Mouse (Mus musculus): ENCODE measurements around the gene Ahsa1.

DNA sequence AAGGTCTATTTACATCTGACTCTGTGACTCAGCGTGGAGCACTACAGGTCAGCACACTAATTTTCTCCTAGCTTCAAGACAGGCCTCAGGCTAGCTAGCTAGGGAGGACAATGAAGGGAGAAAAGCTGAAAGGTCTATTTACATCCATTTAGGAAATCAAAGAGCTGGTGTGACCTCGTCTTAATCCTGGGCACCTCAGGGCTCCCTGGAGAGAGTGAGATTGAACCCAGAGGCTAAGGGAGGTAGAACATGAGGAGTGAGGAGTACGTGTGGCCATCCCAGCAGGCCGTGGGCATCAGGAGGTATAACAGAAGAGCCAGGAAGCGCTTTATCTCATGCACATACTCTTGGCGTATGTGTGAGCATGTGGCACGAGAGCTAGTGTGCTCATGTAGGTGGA is 17.4 kb downstream of the Ahsa1 start:
- TF ChIP-seq CTCF (IDR thresholded peaks at IDR 0.05; ENCODE audit: insufficient read depth, low read length) (no peak), POLR2A (IDR thresholded peaks at IDR 0.05; ENCODE audit: borderline replicate concordance, extremely low read depth, low read depth, low read length) (no peak)
